Mouse (Mus musculus) embryonic facial prominence, embryonic 12.5 days (tissue): ENCODE results near the gene Ptafr. TPM values are rescaled to one million over a fixed set of nuclear protein-coding genes. Genes with fewer than 3 reads are reported as not detected.

ENCODE experiments used
- ATAC-seq: fragments of 200-750 bp; cut with Nextera tagmentation; 2 replicates; pipeline ENCODE4 v1.8.0; 2017; ENCODE audit not compliant: insufficient number of reproducible peaks, insufficient read depth, low FRiP score, low TSS enrichment
- H3K27ac ChIP-seq: fragments of 300-500 bp; sonication (generic); 2 replicates; pipeline ENCODE4 v1.5.1; 2016; ENCODE audit warnings: mild to moderate bottlenecking
- H3K27me3 ChIP-seq: fragments of 300-500 bp; sonication (generic); 2 replicates; pipeline ENCODE4 v1.6.1; 2016; ENCODE audit warnings: mild to moderate bottlenecking, moderate library complexity
- H3K36me3 ChIP-seq: fragments of 300-500 bp; sonication (generic); 2 replicates; pipeline ENCODE4 v1.6.1; 2016; ENCODE audit warnings: mild to moderate bottlenecking
- H3K4me1 ChIP-seq: fragments of 300-500 bp; sonication (generic); 2 replicates; pipeline ENCODE4 v1.6.1; 2016
- H3K4me2 ChIP-seq: fragments of 300-500 bp; sonication (generic); replicated peaks from 2 replicates; pipeline ENCODE4 v1.6.1; 2016; ENCODE audit warnings: mild to moderate bottlenecking, moderate library complexity
- H3K4me3 ChIP-seq: fragments of 300-500 bp; sonication (generic); 2 replicates; pipeline ENCODE4 v1.5.1; 2016; ENCODE audit warnings: mild to moderate bottlenecking
- H3K9ac ChIP-seq: fragments of 300-500 bp; sonication (generic); 2 replicates; pipeline ENCODE4 v1.6.1; 2016; ENCODE audit warnings: mild to moderate bottlenecking, moderate library complexity
- H3K9me3 ChIP-seq: fragments of 300-500 bp; sonication (generic); 2 replicates; pipeline ENCODE4 v1.6.1; 2016; ENCODE audit warnings: mild to moderate bottlenecking, moderate library complexity
- WGBS: fragments of 180-500 bp; shearing (Covaris S2); methylation state at CpG from one replicate; pipeline ENCODE4 v1.1.7; 2016; 5-methylcytosine and 5-hydroxymethylcytosine counted together
- polyA plus RNA-seq: library from polyadenylated mRNA; unstranded; fragments of >200 nt; fragmentation: Nextera tagmentation; extraction: Ambion mirVana; gene quantifications from 2 replicates; pipeline ENCODE4 v1.2.1, GENCODE M21; 2016

Ptafr gene
- polyA plus RNA-seq = 0.59 and 0.64 TPM in 2 replicates

GRCm38 (mm10) chr4:132563965-132564364 is at the start of gene Ptafr:
TSS of gene Ptafr (plus strand) at chr4:132564067.
- H3K27ac ChIP-seq = no peak within 1 kb of the TSS

DNA sequence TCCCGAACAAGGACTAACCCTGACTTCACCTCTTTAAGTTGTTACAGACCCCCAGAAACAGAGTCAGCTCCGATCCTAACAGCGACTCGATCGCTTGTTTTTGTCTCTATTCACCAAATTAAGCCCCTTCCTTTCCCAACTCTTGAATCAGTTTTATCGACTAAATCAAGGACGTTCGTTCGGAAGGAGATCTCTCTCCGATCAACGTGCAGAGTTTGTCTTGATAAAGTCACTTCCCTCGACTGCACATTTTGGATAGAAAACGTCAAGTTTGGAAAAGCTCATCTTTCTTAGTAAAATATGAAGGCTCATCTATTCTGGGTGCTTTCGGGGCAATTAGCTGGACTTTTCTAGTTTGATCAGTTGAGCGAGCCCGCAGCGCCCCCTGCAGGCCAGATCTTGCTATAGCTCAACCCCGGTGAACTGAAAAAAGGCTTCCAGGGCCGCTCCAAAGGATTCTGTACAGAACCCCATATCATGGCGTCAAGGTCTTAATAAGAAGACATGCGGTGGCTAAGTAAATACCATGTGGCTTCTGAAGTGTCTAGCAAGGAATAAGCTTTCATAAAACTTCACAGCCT is 49.2 kb upstream of the Ptafr start:
- ATAC-seq = no peak
- Histone ChIP-seq H3K4me1 (0 out of 2 replicates have a peak, but pooled peaks cover 4% of the 10 kb centered on the region), H3K36me3 (no peaks in the 10 kb centered on the region), H3K27ac (peak overlapping the region; percentile 30), H3K9ac (peak overlapping the region; percentile 47), H3K4me2 (peak overlapping the region; percentile 58), H3K4me3 (peak overlapping the region; percentile 33), H3K27me3 (no peaks in the 10 kb centered on the region), H3K9me3 (no peaks in the 10 kb centered on the region)
- WGBS = 1% methylated on average over 21 of the region's 21 CpGs

More at GRCm38 (mm10) chr4:132563965-132564364, at the start of gene Ptafr:
- H3K27me3 ChIP-seq = no peaks in the 10 kb centered on the region
- 0 out of 2 replicates have a peak, but pooled peaks cover 7% of the 10 kb centered on the region for H3K4me1 ChIP-seq
- no peak within 1 kb of the TSS for H3K4me2 ChIP-seq
- no peak within 1 kb of the TSS for H3K4me3 ChIP-seq
- H3K9me3 ChIP-seq = no peaks in the 10 kb centered on the region
- no peak for ATAC-seq
- H3K9ac ChIP-seq = peak within 1 kb of the TSS; percentile 12; the same call in 1 of the 2 replicates
- no peaks in the 10 kb centered on the region for H3K36me3 ChIP-seq
- 41% methylated on average over 4 of the region's 4 CpGs for WGBS

- 20% methylated on average over 22 of the region's 22 CpGs for WGBS
- Histone ChIP-seq H3K27ac (peak overlapping the region; percentile 30), H3K9ac (peak overlapping the region; percentile 20; the same call in 1 of the 2 replicates), H3K9me3 (no peaks in the 10 kb centered on the region), H3K27me3 (no peaks in the 10 kb centered on the region), H3K4me1 (0 out of 2 replicates have a peak, but pooled peaks cover 4% of the 10 kb centered on the region), H3K36me3 (no peaks in the 10 kb centered on the region), H3K4me2 (peak overlapping the region; percentile 58), H3K4me3 (peak overlapping the region; percentile 33)
- ATAC-seq = peak; percentile 92
Observed at GRCm38 (mm10) chr4:132515369-132516155, 48.3 kb upstream of the Ptafr start.

DNA sequence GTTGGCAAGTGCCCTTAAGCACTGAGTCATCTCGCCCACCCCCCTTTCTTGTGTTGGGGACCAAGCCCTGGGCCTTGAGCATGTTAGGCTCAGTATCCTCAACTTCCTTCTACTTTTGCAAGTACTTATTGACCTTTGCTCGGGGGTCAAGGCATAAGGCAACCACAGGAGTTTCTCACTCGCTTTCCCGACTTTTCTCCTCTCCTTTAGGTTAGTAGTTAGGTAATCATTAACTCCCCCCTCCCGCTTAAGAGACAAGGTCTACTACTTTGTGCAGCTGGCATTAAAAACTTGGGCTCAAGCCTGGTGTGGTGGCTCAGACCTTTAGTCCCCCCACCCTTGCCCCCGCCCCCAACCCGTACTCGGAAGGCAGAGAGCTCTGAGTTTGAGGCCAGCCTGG is 45.8 kb upstream of the Ptafr start:
- H3K4me2 ChIP-seq = no peak overlapping the region
- no peak overlapping the region for H3K27ac ChIP-seq
- no peaks in the 10 kb centered on the region for H3K9me3 ChIP-seq
- WGBS = 80% methylated on average over 8 of the region's 8 CpGs
- H3K9ac ChIP-seq = no peak overlapping the region
- H3K4me1 ChIP-seq = 0 out of 2 replicates have a peak, but pooled peaks cover 4% of the 10 kb centered on the region
- ATAC-seq = no peak
- H3K4me3 ChIP-seq = no peak overlapping the region
- H3K27me3 ChIP-seq = no peaks in the 10 kb centered on the region
- H3K36me3 ChIP-seq = no peaks in the 10 kb centered on the region

DNA sequence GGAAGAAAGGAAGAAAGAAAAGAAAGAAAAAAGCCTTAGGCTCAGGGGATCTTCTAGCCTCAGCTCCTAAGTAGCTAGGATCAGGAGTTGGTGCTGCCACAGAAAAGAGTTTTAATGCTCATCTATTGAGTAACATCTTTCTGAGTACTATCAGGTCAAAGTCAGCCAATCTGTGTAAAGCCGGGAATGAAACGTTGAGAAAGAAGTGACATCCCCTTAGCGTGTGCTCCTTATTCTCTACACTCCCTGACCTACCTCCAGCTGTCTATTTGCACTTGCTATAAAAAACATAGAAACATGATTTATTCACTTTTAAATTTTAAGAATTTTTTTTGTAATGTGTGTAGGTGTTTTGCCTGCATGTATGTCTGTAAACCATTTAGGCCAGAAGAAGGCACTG is 44.7 kb upstream of the Ptafr start:
- H3K27ac ChIP-seq = no peak overlapping the region
- H3K36me3 ChIP-seq = no peaks in the 10 kb centered on the region
- H3K4me2 ChIP-seq = no peak overlapping the region
- H3K27me3 ChIP-seq = no peaks in the 10 kb centered on the region
- H3K9ac ChIP-seq = no peak overlapping the region
- no peaks in the 10 kb centered on the region for H3K9me3 ChIP-seq
- ATAC-seq = no peak
- no peaks in the 10 kb centered on the region; the same call in 1 of the 2 replicates for H3K4me1 ChIP-seq
- H3K4me3 ChIP-seq = no peak overlapping the region
- 92% methylated on average over 3 of the region's 3 CpGs for WGBS

DNA sequence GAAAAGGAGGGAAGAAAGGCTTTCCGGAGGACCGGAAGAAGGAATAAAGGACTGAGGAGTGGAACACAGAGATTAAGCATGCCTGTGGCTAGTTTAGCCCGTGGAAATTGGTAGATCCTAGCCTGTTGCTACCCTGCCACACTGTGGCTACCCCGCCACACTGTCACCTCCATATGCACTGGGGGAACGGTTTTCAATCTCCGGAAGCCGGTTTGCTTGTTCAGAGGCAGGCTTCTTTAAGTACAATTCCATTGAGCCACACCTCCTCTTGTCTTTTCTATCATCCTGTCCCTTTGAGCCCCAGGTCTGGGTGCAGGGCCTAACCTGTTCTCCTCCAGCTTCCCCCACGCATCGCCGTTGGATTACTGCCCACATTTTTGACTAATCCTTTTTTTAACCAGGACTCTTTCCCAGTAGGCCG is 39.5 kb upstream of the Ptafr start:
- no peaks in the 10 kb centered on the region; the same call in 1 of the 2 replicates for H3K4me1 ChIP-seq
- no peaks in the 10 kb centered on the region for H3K9me3 ChIP-seq
- H3K4me2 ChIP-seq = no peak overlapping the region
- no peaks in the 10 kb centered on the region for H3K36me3 ChIP-seq
- 21% methylated on average over 11 of the region's 11 CpGs for WGBS
- H3K9ac ChIP-seq = no peak overlapping the region
- H3K27ac ChIP-seq = no peak overlapping the region
- no peak overlapping the region for H3K4me3 ChIP-seq
- H3K27me3 ChIP-seq = no peaks in the 10 kb centered on the region
- ATAC-seq = no peak

DNA sequence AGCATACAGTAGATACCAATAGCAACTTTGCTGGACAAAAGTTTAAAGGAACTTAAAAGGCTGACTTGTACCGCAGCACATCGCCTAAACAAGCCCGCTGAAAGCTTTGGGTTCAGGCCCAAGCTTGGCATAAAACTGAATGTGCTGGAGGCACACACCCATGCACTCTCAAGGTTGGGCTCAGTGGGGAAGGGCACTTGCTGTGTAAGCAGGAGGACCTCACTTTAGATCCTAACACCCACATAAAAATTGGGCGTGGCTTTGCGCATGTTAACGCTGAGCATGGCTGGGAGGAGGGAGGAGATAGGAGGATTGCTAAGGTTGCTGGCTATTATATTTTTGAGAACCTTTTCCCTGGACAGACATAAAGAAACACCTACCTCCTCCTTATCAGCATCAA is 39.1 kb upstream of the Ptafr start:
- Histone ChIP-seq H3K27me3 (no peaks in the 10 kb centered on the region), H3K27ac (no peak overlapping the region), H3K9me3 (no peaks in the 10 kb centered on the region), H3K36me3 (peaks cover under 1% of the 10 kb centered on the region), H3K4me1 (no peaks in the 10 kb centered on the region; the same call in 1 of the 2 replicates), H3K4me2 (no peak overlapping the region), H3K4me3 (no peak overlapping the region), H3K9ac (no peak overlapping the region)
- ATAC-seq = no peak
- whole genome bisulfite sequencing = 50% methylated on average over 6 of the region's 6 CpGs

GRCm38 (mm10) chr4:132526678-132527077 is 37.2 kb upstream of the Ptafr start:
- no peak overlapping the region for H3K27ac ChIP-seq
- no peak overlapping the region for H3K4me3 ChIP-seq
- no peaks in the 10 kb centered on the region for H3K9me3 ChIP-seq
- H3K9ac ChIP-seq = no peak overlapping the region
- H3K36me3 ChIP-seq = peaks cover 15% of the 10 kb centered on the region
- no peaks in the 10 kb centered on the region for H3K27me3 ChIP-seq
- H3K4me1 ChIP-seq = no peaks in the 10 kb centered on the region; the same call in 1 of the 2 replicates
- ATAC-seq = no peak
- 70% methylated on average over 2 of the region's 2 CpGs for WGBS
- no peak overlapping the region for H3K4me2 ChIP-seq

GRCm38 (mm10) chr4:132527917-132528522 is 35.8 kb upstream of the Ptafr start:
- no peaks in the 10 kb centered on the region for H3K9me3 ChIP-seq
- H3K9ac ChIP-seq = no peak overlapping the region
- ATAC-seq = no peak
- H3K4me1 ChIP-seq = peaks cover 4% of the 10 kb centered on the region; the same call in 1 of the 2 replicates
- 88% methylated on average over 8 of the region's 8 CpGs for WGBS
- no peaks in the 10 kb centered on the region for H3K27me3 ChIP-seq
- H3K36me3 ChIP-seq = peaks cover 15% of the 10 kb centered on the region
- H3K4me2 ChIP-seq = no peak overlapping the region
- H3K27ac ChIP-seq = no peak overlapping the region
- no peak overlapping the region for H3K4me3 ChIP-seq

GRCm38 (mm10) chr4:132529344-132529743 is 34.5 kb upstream of the Ptafr start:
- ATAC-seq = no peak

DNA sequence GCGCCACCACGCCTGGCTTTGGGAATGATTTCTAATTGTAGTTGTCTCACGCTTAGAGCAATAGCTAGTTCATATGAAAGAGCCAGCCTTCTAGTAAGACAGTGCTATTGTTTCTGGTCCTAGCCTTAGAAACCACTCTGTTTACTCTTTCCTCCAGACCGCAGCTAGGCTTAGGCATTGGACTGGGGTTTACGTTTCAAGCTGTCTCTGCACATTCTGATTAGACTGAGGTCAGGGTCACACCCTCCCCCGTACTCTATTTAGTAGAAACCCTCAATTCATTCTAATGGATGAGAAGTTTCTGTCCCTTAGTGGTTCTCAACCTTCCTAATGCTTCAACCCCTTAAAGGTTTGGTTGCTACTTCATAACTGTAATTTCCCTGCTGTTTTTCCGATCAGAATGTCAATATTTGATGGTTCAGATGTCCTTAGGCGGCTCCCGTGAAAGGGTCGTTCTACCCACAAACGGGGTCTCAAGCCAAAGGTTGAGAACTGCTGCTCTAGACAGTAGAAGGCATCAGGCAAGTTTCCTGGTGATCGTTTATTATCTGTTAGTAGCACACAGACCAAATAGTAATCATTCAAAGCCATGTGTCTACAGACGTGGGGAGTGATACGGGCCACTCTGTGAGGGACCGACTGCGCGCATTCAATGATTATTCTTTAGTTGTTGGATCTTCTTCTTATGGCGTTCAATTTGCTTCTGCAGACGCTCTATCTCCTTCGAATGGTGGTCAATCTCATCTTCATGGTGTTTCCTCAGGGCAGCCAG is 33.6 kb upstream of the Ptafr start:
- Histone ChIP-seq H3K36me3 (peaks cover 15% of the 10 kb centered on the region), H3K4me1 (peaks cover 9% of the 10 kb centered on the region; the same call in 1 of the 2 replicates), H3K9me3 (no peaks in the 10 kb centered on the region), H3K27me3 (no peaks in the 10 kb centered on the region), H3K27ac (no peak overlapping the region), H3K9ac (no peak overlapping the region), H3K4me3 (no peak overlapping the region), H3K4me2 (no peak overlapping the region)
- ATAC-seq = no peak
- 92% methylated on average over 20 of the region's 20 CpGs for WGBS

More at GRCm38 (mm10) chr4:132529344-132529743, 34.5 kb upstream of the Ptafr start:
- no peaks in the 10 kb centered on the region for H3K9me3 ChIP-seq
- H3K27ac ChIP-seq = no peak overlapping the region
- WGBS = 90% methylated on average over 4 of the region's 4 CpGs
- peaks cover 15% of the 10 kb centered on the region for H3K36me3 ChIP-seq
- peaks cover 9% of the 10 kb centered on the region; the same call in 1 of the 2 replicates for H3K4me1 ChIP-seq
- H3K4me3 ChIP-seq = no peak overlapping the region
- no peaks in the 10 kb centered on the region for H3K27me3 ChIP-seq
- no peak overlapping the region for H3K4me2 ChIP-seq
- no peak overlapping the region for H3K9ac ChIP-seq
